Mouse (Mus musculus) small intestine, adult 2 months (tissue): Measurements from ENCODE around the gene Mgrn1.

Source experiments
- CTCF ChIP-seq: fragments of 200-500 bp; IDR thresholded peaks from 2 replicates; pipeline ENCODE4 v1.5.1; 2012; ENCODE audit warnings: low read depth, mild to moderate bottlenecking, control low read depth, inconsistent platforms, low read length, moderate library complexity, mixed read lengths; ENCODE audit not compliant: insufficient replicate concordance, insufficient read length; ENCODE audit errors: extremely low read depth
- POLR2A ChIP-seq: fragments of 200-500 bp; IDR thresholded peaks from 2 replicates; pipeline ENCODE4 v1.6.1; 2012; ENCODE audit warnings: low read depth, mild to moderate bottlenecking, control low read depth, inconsistent platforms, low read length, moderate library complexity

DNA sequence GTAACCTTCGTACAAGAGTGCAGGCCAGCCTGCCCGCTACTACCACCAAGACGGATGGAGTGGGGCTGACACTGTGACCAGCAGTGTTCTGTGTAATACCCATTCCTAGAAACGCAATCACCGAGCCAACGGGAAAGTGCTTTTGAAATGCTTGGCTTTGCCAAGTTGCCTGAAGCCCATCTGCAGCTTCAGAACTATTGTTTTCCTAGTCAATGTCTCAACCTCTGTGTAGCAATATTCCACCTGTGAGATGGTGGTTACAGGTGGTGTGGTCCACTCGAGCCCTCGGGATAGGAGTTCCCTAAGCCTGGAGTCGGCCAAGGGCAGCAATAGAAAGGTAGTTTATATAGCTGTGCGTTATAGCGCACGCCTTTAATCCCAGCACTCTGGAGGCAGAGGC, 98.7 kb downstream of the Mgrn1 start:
- TF ChIP-seq CTCF (no peak), POLR2A (no peak)
